ENCODE assay signal across 31 mouse cellular contexts in genomic region chr5:137561556-137561955, GRCm38 (mm10). TPM values are rescaled to one million over a fixed set of nuclear protein-coding genes. Genes with fewer than 3 reads are reported as not detected.
"Had no signal": no experiment of that assay in that cellular context is flagged by ENCODE, and none has a peak within 500 bp of the region (broad histone marks: within the 10 kb centered on the region; RNA-seq: fewer than 3 reads in every experiment).

No protein-coding gene starts in this region.

- H3K4me3 ChIP-seq: kidney, embryonic 15.5 days; limb, embryonic 12.5 days; limb, embryonic 15.5 days; megakaryocyte, embryonic 14.5 days; midbrain, embryonic 10.5 days; midbrain, embryonic 13.5 days; myocyte; neural tube, embryonic 13.5 days had no signal

- H3K9ac ChIP-seq: kidney, embryonic 15.5 days; limb, embryonic 12.5 days; limb, embryonic 15.5 days; liver, embryonic 14.5 days; liver, postnatal 0 days; lung, embryonic 14.5 days; midbrain, embryonic 13.5 days; neural tube, embryonic 13.5 days had no signal

- ATAC-seq: liver, postnatal 0 days; midbrain, embryonic 13.5 days; midbrain, embryonic 16.5 days had no signal

- H3K27ac ChIP-seq: kidney, embryonic 15.5 days; limb, embryonic 12.5 days; limb, embryonic 15.5 days; liver, embryonic 14.5 days; midbrain, embryonic 10.5 days; midbrain, embryonic 13.5 days; neural tube, embryonic 13.5 days; stomach, postnatal 0 days had no signal

- H3K4me2 ChIP-seq: kidney, embryonic 15.5 days; limb, embryonic 12.5 days; limb, embryonic 15.5 days; liver, embryonic 11.5 days; lung, embryonic 14.5 days; midbrain, embryonic 13.5 days; neural tube, embryonic 13.5 days had no signal

- DNase-seq: kidney, adult 11 months; kidney, adult 8-10 months; kidney, postnatal 10 days; kidney, postnatal 36 days; layer of hippocampus, adult 9-11 months; left cerebral cortex, postnatal 4 days; liver, postnatal 0 days; lung, embryonic 14.5 days; lung, postnatal 10 days; lung, postnatal 36 days; retina, postnatal 1 day; right cerebral cortex, postnatal 14 days; right cerebral cortex, postnatal 4 days; thymus, postnatal 25 days had no signal

- H3K36me3 ChIP-seq: kidney, embryonic 15.5 days; limb, embryonic 12.5 days; limb, embryonic 15.5 days; midbrain, embryonic 10.5 days had no signal

- H3K9me3 ChIP-seq: kidney, embryonic 15.5 days; limb, embryonic 12.5 days; limb, embryonic 15.5 days; megakaryocyte, embryonic 14.5 days; midbrain, embryonic 10.5 days; midbrain, embryonic 13.5 days; neural tube, embryonic 13.5 days had no signal

- H3K27me3 ChIP-seq: kidney, embryonic 15.5 days; limb, embryonic 15.5 days; neural tube, embryonic 13.5 days had no signal

- H3K4me1 ChIP-seq: kidney, embryonic 15.5 days; limb, embryonic 12.5 days; limb, embryonic 15.5 days; megakaryocyte, embryonic 14.5 days; midbrain, embryonic 13.5 days; neural tube, embryonic 13.5 days had no signal

RNA-seq across cellular contexts. Expression of gene Tfr2, which starts 8.1 kb away (rescaled TPM):
- total RNA-seq: neutrophil, adult 5-6 weeks had no signal

RNA-seq across cellular contexts. Expression of gene Actl6b, which starts 8.2 kb away (rescaled TPM):
- total RNA-seq: monocyte, adult 5-6 weeks; neutrophil, adult 5-6 weeks had no signal
- polyA plus RNA-seq: liver, embryonic 14.5 days; liver, postnatal 0 days; lung, embryonic 14.5 days; myocyte had no signal

RNA-seq across cellular contexts. Expression of gene Epo, which starts 28.5 kb away (rescaled TPM):
- total RNA-seq: layer of hippocampus, postnatal 25 days; left cerebral cortex, adult 18-20 months; left cerebral cortex, postnatal 4 days; monocyte, adult 5-6 weeks; neutrophil, adult 5-6 weeks had no signal
- polyA plus RNA-seq: limb, embryonic 15.5 days; midbrain, embryonic 13.5 days; midbrain, embryonic 16.5 days; myocyte; neural tube, embryonic 13.5 days; stomach, postnatal 0 days; thymus, postnatal 0 days had no signal
